Mouse (Mus musculus) cerebellum, postnatal 25 days (tissue): ENCODE data around the gene Wnt10a.

Source experiments
- DNase-seq, 2 experiments: peaks; one replicate each; pipeline ENCODE4 v3.0.0; 2021; ENCODE audit warnings: mixed read lengths in 2 of 2

The Wnt10a gene

DNA sequence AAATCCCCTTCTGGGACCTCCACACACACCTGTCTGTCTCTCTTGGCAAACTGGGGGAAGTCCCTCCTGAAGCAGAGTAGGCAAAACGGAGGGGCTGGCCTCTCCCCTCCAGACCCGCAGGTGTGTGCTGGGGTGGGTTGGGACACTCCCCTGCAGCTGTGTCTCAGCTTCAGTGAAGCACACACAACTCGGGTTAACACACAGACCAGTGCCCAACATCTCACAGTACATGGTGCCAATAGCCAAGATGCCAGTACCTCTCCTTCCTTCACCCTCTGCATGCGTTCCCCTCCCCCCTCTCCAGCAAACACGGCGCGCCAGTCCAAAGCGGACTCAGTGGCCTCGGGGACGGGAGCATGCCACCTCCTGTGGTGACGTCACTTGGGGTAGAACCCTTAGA is at the start of gene Wnt10a:
Gene Wnt10a, plus strand, starts transcription at position 268 of the 400 bp plus-strand sequence.
- no peak for DNase-seq

DNA sequence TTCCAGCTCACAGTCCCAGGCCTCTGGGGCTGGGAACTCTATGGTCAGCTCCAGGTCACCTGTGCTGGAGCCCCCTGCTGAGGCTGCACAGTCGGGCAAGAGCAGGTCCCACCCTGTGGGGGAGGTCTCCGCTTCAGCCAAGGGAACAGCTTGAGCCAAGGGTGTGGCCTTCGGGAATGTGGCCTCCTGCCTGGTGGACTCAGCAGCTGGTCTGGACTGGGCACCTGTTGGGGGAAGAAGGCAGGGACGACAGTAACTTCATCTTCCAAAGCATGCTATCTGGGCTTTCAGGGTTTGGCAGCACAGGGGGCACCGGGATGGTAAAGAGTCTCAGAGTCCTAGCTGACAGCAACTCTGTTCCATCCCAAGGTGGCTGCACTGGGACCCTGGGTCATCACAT is 44.0 kb upstream of the Wnt10a start:
- no peak for DNase-seq

DNA sequence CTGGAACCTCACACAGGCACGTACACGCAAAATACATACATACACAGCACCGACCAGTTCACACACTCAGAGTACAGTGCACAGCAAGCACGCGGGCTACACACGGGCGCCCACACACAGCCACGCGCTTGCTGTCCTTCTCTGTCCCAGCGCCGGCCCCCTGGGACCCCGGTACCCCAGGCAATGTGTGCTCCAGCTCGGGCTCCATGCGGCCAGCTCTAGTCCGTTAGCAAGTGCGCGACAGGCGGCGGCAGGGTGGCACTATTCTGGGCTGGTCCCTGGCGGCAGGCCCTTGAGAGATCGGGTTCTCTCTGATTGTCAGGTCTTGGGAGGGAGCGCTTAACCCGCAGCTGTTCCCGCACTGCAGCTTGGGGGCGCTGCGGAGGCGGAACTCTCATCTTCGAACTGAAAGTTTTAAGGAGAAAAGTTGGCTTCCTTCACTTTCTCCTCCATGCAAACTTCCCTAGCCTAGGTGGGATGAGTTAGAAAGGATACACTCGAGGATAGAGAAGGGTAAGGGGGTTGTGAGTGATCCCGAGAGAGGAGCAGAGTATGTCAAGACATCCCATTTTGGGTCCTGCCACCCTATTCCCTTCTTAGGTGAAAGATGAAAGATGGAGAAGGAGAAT is 42.6 kb upstream of the Wnt10a start, which contains the start of gene Prkag3:
Gene Prkag3, minus strand, starts transcription at position 579 of the 629 bp plus-strand sequence.
- DNase-seq: peak; percentile 21 to 53

DNA sequence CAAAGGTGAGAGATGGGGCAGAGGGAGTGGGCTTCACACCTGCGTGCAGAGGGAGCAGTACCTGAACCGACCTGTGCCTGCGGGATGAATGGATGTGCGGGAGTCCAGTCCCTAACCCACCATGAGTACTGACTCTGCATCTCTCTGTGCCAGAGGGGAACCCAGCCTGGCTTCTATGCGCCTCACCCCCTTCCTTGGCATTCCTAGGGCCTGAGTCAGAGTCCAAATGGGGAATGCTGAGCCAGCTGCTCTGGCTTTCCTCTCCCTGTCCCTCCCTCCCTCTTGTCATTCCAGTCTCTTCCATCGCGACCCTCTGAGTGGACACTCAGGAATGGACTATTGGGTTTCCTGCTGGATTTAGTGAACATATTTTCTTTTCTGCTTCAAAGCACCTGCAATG is 42.0 kb upstream of the Wnt10a start:
- no peak for DNase-seq

GRCm38 (mm10) chr1:74750683-74751082 is 40.6 kb upstream of the Wnt10a start:
- no peak for DNase-seq

GRCm38 (mm10) chr1:74752150-74752549 is 39.2 kb upstream of the Wnt10a start:
- no peak for DNase-seq

DNA sequence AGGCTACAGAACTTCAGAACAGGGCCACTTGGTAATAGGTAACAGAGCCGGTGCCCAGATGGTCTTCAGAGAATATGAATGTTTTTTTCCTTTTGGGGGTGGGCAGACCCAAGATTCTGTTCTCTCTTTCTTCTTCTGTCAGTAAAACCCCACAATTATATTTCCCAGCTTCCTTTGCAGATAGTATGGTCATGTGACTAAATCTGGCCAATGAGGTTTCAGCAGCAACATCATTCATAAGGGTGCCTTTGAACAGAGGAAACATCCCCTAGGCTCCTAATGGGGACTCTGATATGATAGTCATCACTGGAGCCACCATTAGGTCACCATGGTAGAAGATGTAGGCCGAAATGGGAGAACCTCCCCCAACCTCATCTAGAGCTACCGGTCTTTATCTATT is 38.5 kb upstream of the Wnt10a start:
- no peak for DNase-seq

- no peak for DNase-seq
These were observed 37.9 kb upstream of the Wnt10a start for GRCm38 (mm10) chr1:74753266-74753974.

DNA sequence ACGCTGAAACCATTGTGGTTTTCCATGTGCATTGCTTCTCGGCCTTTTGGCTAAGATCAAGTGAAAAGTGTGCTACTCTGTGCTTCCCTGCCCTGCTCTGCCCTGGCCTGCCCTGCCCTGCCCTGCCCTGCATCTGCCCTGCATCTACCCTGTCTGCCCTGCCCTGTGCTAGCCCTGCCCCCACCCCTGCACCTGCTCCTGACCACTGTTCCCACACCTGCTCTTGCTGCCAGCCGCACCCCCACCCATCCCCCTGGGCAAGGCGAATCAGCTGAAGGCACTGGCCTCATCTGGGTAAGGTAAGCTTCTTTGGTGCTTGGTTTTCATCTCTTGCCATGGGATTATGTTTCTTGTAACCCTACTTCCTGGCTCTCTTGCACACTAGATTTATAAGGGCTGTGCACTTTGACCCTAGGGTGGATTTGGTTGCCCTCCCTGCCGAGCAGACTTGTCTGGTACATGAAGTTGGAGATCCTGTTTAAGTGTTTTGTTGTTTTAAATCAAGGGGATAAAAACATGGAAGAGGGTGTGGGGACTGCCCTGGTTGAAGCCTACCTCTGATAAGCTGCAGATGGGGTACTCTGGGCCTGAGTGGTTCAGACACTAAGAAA is 37.0 kb upstream of the Wnt10a start:
- DNase-seq: no peak

GRCm38 (mm10) chr1:74759773-74760172 is 31.5 kb upstream of the Wnt10a start:
- peak; percentile 30 to 51 for DNase-seq

DNA sequence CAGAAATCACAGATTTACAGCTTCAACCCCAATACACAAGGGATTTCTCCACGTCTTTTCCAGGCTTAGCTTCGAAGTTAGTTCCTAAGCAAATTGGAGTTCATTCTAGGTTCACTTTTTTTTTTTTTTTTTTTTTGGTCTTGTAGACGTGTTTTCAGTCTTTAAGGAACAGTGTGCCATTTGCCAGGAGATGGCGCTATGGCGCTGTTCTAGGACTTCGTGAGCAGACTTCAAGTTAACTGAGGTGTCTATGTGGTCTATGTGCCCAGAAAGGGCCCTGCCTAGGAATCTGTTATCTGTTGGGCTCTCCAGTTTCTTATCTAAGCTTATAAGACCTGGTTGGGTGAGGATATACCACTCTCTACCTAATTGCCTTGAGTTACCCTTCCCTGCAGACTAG is 28.2 kb upstream of the Wnt10a start:
- peak; percentile 34 to 72 for DNase-seq

DNA sequence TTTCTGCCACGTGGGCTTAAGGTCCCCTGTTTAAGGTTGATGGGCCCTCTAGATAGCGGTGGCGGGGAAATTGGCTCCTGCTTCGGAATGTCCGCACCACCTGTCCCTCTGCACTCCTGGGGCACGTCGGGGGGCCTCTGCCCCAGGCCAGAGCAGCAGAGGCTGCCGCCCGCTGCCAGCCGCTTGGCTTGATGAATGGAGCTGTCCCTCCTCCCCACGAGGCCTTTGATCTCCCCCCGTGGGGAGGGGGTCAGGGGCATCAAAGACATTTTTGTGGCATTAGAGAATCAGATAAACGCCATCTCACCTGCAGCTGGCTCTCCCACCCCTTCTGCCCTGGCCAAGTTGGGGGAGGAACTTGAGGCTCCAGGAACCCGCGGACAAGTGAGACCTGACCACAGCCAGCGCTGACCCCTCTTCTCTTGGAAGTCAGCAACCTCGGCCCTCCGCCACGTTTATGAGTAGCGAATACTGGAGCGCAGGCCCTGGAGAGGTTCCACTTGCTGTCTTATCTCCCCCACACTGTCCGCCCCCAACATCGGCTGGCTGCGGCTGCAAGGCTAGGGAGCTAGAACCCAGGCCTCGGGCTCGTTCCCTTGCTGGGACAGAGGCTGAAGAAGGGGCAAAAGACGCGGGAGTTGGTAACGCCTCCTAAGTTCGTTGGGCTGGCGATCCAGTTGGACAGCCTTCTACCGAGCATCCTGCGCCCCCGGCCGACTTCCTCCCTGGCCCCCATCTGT is 20.4 kb upstream of the Wnt10a start:
- no peak for DNase-seq

GRCm38 (mm10) chr1:74771467-74771844 is 19.9 kb upstream of the Wnt10a start:
- DNase-seq: no peak

GRCm38 (mm10) chr1:74771845-74771930 is 19.6 kb upstream of the Wnt10a start, which contains the start of gene Wnt6:
Gene Wnt6, plus strand, starts transcription at chr1:74771892.
- DNase-seq: no peak

GRCm38 (mm10) chr1:74771931-74772620 is 19.2 kb upstream of the Wnt10a start:
- peak in 1 of 2 experiments; percentile 37 for DNase-seq

DNA sequence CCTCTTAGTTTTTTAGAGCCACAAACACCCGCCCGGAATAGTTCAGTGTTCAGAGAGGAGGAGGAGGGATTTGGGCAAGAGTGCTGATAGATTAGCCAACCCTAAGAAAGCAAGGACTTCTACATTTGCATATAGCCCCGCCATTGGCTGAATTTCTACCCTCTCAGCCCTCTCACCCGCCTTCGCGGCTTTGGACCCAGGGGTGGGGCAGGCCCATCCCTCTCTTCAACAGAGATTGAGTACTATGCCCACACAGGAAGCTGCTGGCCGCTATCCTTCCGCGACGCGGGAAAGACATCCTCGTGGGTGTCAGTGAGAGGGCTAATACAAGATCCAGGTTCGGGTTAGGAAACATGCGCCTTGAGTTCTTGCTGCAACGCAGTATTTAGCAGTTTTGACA is 18.2 kb upstream of the Wnt10a start:
- peak; percentile 74 to 80 for DNase-seq

GRCm38 (mm10) chr1:74774062-74774461 is 17.3 kb upstream of the Wnt10a start:
- no peak for DNase-seq

DNA sequence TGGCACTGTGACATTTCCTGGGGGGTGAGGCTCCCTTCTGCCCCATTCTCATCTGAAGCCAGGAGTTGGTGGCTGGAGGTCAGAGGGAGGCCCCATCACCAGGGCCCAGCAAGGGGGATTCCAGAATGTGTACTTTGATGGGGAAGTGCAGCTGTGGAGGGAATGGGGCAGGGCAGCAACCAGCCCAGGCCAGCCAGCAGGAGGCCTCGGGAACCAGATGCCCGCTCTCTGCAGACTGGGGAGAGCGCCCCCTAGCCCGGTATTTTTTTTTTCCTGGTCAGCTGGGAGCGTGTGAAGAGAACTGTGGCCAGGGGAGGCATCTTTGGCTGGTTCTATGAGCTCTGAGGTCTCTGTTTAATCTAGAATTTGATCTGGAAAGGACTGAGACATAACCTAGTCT is 15.5 kb upstream of the Wnt10a start:
- DNase-seq: peak in 1 of 2 experiments; percentile 38

DNA sequence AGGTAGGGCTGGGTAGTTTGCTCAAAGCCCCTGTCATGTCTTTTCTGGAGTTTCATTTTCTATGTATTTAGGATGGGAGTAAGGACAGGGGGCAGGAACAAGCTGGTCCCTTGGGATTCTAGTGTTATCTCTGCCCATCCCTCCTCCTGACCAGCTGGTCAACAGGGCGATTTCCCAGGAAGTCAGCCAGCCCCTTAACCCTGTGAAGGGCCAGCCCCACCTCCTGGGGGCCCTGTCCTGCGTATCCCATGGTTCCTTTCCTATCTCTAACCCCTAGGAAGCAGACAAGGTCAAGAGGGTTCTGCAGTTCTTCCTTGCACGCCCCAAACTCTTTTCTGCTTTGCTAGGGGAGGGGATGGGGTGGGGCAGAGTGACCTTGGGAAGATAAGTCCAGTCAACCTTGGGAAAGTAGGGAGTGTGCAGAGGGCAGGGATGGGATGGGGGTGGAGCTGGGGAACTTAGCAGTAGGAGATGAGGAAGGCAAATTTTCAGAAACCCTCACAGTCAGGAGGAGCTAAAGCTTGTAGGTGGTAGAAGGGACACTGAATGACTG is 12.3 kb upstream of the Wnt10a start:
- DNase-seq: no peak

GRCm38 (mm10) chr1:74782045-74782444 is 9.3 kb upstream of the Wnt10a start:
- DNase-seq: no peak

DNA sequence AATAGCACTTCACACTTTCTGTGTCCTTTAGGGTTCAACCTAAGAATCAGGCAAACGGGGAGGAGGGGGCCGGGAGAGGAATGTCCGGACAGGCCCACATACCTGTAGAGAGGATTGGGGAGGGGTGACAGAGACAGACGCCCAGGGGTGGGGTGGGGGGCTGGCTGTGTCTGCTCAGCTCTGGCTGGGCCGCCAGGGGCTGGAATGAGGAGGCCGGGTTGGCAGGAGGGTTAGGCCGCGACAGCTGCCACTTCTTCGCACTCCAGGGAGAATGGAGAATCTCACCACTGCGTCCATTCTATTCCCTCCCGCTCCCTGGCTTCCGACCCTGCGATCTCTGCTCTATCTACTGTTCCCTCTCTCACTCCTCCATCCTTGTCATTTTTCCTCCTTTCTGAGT is 7.8 kb upstream of the Wnt10a start:
- DNase-seq: no peak

- DNase-seq: peak in 1 of 2 experiments; percentile 71
These were observed 7.1 kb upstream of the Wnt10a start for GRCm38 (mm10) chr1:74784041-74784759.
